In the genomic region with DNA sequence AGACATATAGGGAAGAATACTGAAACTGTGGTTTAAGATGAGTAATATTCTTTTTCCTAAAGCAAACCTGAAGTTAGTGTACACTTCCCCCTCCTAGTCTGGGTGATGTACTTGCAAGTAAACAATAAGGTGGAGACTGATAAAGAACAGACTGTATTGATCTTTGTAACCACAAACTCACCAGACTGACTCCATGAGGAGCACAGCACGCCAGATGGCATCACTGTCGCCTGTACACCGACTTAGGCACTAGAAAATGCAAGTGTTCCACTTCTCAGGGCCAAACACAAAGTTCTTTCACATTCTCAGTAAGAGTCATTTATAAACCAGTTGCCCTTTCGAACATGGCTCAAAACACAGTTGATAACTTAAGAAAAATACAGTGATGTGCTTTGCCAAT, we compare ENCODE assay signal across 15 mouse cellular contexts.
DNase-seq lines count a peak whose midpoint lies in the region; ATAC-seq and TF ChIP-seq lines count a peak whose summit lies in the region.
"Had no signal": no experiment of that assay in that cellular context is flagged by ENCODE, and none has a peak within 500 bp of the region (broad histone marks: within the 10 kb centered on the region; RNA-seq: fewer than 3 reads in every experiment).

No protein-coding gene starts in this region.

- ATAC-seq in forebrain, embryonic 13.5 days: no peak
- ATAC-seq in megakaryocyte-erythroid progenitor cell, adult 5-6 weeks (replicated peaks; ENCODE audit: low FRiP score, low TSS enrichment, poor library complexity, severe bottlenecking): peak; percentile 92
- ATAC-seq: midbrain, embryonic 16.5 days had no signal

- H3K4me3 ChIP-seq in forebrain, embryonic 13.5 days: no peak overlapping the region
- no peak overlapping the region for H3K4me3 ChIP-seq in forebrain, embryonic 10.5 days
- no peak overlapping the region for H3K4me3 ChIP-seq in MEL (ENCODE audit: control insufficient read depth in 1 of 2, insufficient read depth in 1 of 2, low read depth in 2 of 2, low read length in 2 of 2)
- H3K4me3 ChIP-seq: embryonic facial prominence, embryonic 12.5 days; gastrocnemius, adult 2 months; hindbrain, embryonic 15.5 days; limb, embryonic 12.5 days had no signal

- TF ChIP-seq POLR2A in MEL (IDR thresholded peaks at IDR 0.05; ENCODE audit: control insufficient read depth in 1 of 2, insufficient read depth in 1 of 2, low read depth in 1 of 2, low read length in 2 of 2, poor library complexity in 1 of 2): no peak

- H3K4me2 ChIP-seq in forebrain, embryonic 13.5 days: no peak overlapping the region
- H3K4me2 ChIP-seq: embryonic facial prominence, embryonic 12.5 days; hindbrain, embryonic 15.5 days; limb, embryonic 12.5 days had no signal

- 75% methylated on average over 4 of the region's 4 CpGs for WGBS in forebrain, embryonic 13.5 days
- WGBS in forebrain, embryonic 10.5 days: 90% methylated on average over 4 of the region's 4 CpGs

- no peak for DNase-seq in forebrain, embryonic 10.5 days (ENCODE audit: extremely low spot score, low spot score)
- DNase-seq in MEL (ENCODE audit: low read depth, low spot score): peak; percentile 12
- peak; percentile 23 to 49 for DNase-seq in cerebellum, postnatal 25 days
- DNase-seq in Muller cell, postnatal 12 days (ENCODE audit: inconsistent ontology term): no peak
- DNase-seq in left cerebral cortex, postnatal 10 days (ENCODE audit: extremely low spot score in 1 of 2, low spot score in 2 of 2): no peak
- DNase-seq: gastrocnemius, adult 2 months; heart, postnatal 10 days; kidney, adult 18-20 months; kidney, postnatal 14 days had no signal

- H3K4me1 ChIP-seq in forebrain, embryonic 13.5 days: peaks cover 25% of the 10 kb centered on the region
- H3K4me1 ChIP-seq in forebrain, embryonic 10.5 days: peaks cover 3% of the 10 kb centered on the region
- H3K4me1 ChIP-seq in MEL (ENCODE audit: control insufficient read depth in 1 of 2, insufficient read depth in 2 of 2, low read length in 2 of 2): peaks cover 0 to 2% of the 10 kb centered on the region in 2 experiments; a peak in 2 of 4 replicates
- H3K4me1 ChIP-seq: embryonic facial prominence, embryonic 12.5 days had no signal

- no peaks in the 10 kb centered on the region for H3K27me3 ChIP-seq in forebrain, embryonic 13.5 days
- H3K27me3 ChIP-seq in forebrain, embryonic 10.5 days (ENCODE audit: poor library complexity, severe bottlenecking): no peaks in the 10 kb centered on the region
- no peaks in the 10 kb centered on the region for H3K27me3 ChIP-seq in MEL (ENCODE audit: control insufficient read depth in 1 of 2, insufficient read depth in 2 of 2, low read length in 2 of 2)
- H3K27me3 ChIP-seq: embryonic facial prominence, embryonic 12.5 days; hindbrain, embryonic 15.5 days; limb, embryonic 12.5 days had no signal

- H3K9ac ChIP-seq in forebrain, embryonic 13.5 days: no peak overlapping the region
- H3K9ac ChIP-seq in MEL (ENCODE audit: control insufficient read depth, low read depth, low read length, poor library complexity, severe bottlenecking): no peak overlapping the region
- H3K9ac ChIP-seq: embryonic facial prominence, embryonic 12.5 days; hindbrain, embryonic 15.5 days; limb, embryonic 12.5 days had no signal

- no peaks in the 10 kb centered on the region for H3K79me2 ChIP-seq in MEL (ENCODE audit: control insufficient read depth, insufficient read depth, low read length, poor library complexity)

- intact Hi-C loops in left cerebral cortex, postnatal 10 days (cut with DNase I): no loop called here

- TF ChIP-seq CTCF in MEL (IDR thresholded peaks at IDR 0.05 in 2 of 3, conservative IDR thresholded peaks at IDR 0.05 in 1 of 3; ENCODE audit: control insufficient read depth in 1 of 3, insufficient read depth in 1 of 3, low read depth in 2 of 3, low read length in 3 of 3, poor library complexity in 1 of 3, severe bottlenecking in 1 of 3): no peak

- no peaks in the 10 kb centered on the region for H3K9me3 ChIP-seq in forebrain, embryonic 13.5 days (replicated peaks)
- H3K9me3 ChIP-seq in forebrain, embryonic 10.5 days: no peaks in the 10 kb centered on the region
- H3K9me3 ChIP-seq in MEL (replicated peaks; ENCODE audit: insufficient read depth, low read length): no peaks in the 10 kb centered on the region
- H3K9me3 ChIP-seq: embryonic facial prominence, embryonic 12.5 days; hindbrain, embryonic 15.5 days; limb, embryonic 12.5 days had no signal

- TF ChIP-seq EP300 in MEL (IDR thresholded peaks at IDR 0.05; ENCODE audit: low read depth in 1 of 2, low read length in 2 of 2): no peak

- H3K36me3 ChIP-seq in forebrain, embryonic 13.5 days (ENCODE audit: poor library complexity, severe bottlenecking): no peaks in the 10 kb centered on the region
- H3K36me3 ChIP-seq in forebrain, embryonic 10.5 days (replicated peaks): peaks cover 4% of the 10 kb centered on the region; the same call in 1 of the 2 replicates
- no peaks in the 10 kb centered on the region; a peak in 1 of 4 replicates for H3K36me3 ChIP-seq in MEL (ENCODE audit: control insufficient read depth in 1 of 2, insufficient read depth in 2 of 2, low read length in 2 of 2)
- H3K36me3 ChIP-seq: embryonic facial prominence, embryonic 12.5 days; hindbrain, embryonic 15.5 days; limb, embryonic 12.5 days had no signal

- TF ChIP-seq RAD21 in MEL (IDR thresholded peaks at IDR 0.05; ENCODE audit: low read depth, low read length): no peak

- 0 out of 2 replicates have a peak overlapping the region, but pooled peaks have one; percentile 44 for H3K27ac ChIP-seq in forebrain, embryonic 13.5 days
- H3K27ac ChIP-seq in forebrain, embryonic 10.5 days: no peak overlapping the region
- H3K27ac ChIP-seq in MEL (ENCODE audit: control insufficient read depth, low read depth, low read length): no peak overlapping the region
- H3K27ac ChIP-seq: embryonic facial prominence, embryonic 12.5 days; gastrocnemius, adult 2 months; hindbrain, embryonic 15.5 days; limb, embryonic 12.5 days had no signal

TF ChIP-seq in MEL, 35 proteins besides CTCF, POLR2A, EP300 and RAD21:
- TF ChIP-seq ZC3H11A (IDR thresholded peaks at IDR 0.05; ENCODE audit: low read depth, low read length): no peak
- TF ChIP-seq SMC3 (IDR thresholded peaks at IDR 0.05; ENCODE audit: low read depth, low read length): no peak
- no peak for TF ChIP-seq TBP (IDR thresholded peaks at IDR 0.05; ENCODE audit: low read depth, low read length)
- TF ChIP-seq MAFK (IDR thresholded peaks at IDR 0.05; ENCODE audit: borderline replicate concordance, low read depth, low read length): no peak
- TF ChIP-seq UBTF (IDR thresholded peaks at IDR 0.05; ENCODE audit: borderline replicate concordance, insufficient read depth, low read depth, low read length): no peak
- TF ChIP-seq MAX (IDR thresholded peaks at IDR 0.05; ENCODE audit: low read length): no peak
- no peak for TF ChIP-seq MAZ (IDR thresholded peaks at IDR 0.05; ENCODE audit: low read depth, low read length)
- TF ChIP-seq GABPA (IDR thresholded peaks at IDR 0.05; ENCODE audit: low read depth, low read length): no peak
- TF ChIP-seq E2F4 (IDR thresholded peaks at IDR 0.05; ENCODE audit: borderline replicate concordance, low read depth, low read length): no peak
TF ChIP-seq in MEL: peak in this region for 0.

Comparison
In these comparisons a context has a peak if more than half of its experiments do, and no peak if none do; other contexts are left out.
1. DNase-seq: peak in MEL (single experiment) and cerebellum, postnatal 25 days (2 of 2); none in forebrain, embryonic 10.5 days (single experiment), Muller cell, postnatal 12 days (single experiment) and left cerebral cortex, postnatal 10 days (0 of 2).